Mouse (Mus musculus) intestine, embryonic 14.5 days (tissue): ENCODE results near the gene Adam15. TPM values are rescaled to one million over a fixed set of nuclear protein-coding genes. Genes with fewer than 3 reads are reported as not detected.

ENCODE experiments used
- ATAC-seq: fragments of 200-750 bp; cut with Nextera tagmentation; replicated peaks from 2 replicates; pipeline ENCODE4 v1.8.0; 2017; ENCODE audit warnings: low read depth, moderate number of reproducible peaks, moderate TSS enrichment, moderate library complexity; ENCODE audit not compliant: low FRiP score, low TSS enrichment
- DNase-seq: peaks from one replicate; pipeline ENCODE4 v3.0.0-alpha.2; 2018; ENCODE audit warnings: low spot score
- H3K27ac ChIP-seq: fragments of 300-500 bp; sonication (generic); 2 replicates; pipeline ENCODE4 v1.5.1; 2014; ENCODE audit warnings: low read depth, mild to moderate bottlenecking, control low read depth
- H3K27me3 ChIP-seq: fragments of 300-500 bp; sonication (generic); replicated peaks from 2 replicates; pipeline ENCODE4 v1.6.1; 2014; ENCODE audit warnings: low read length, control low read depth; ENCODE audit not compliant: control insufficient read depth, insufficient read depth
- H3K36me3 ChIP-seq: fragments of 300-500 bp; sonication (generic); 2 replicates; pipeline ENCODE4 v1.6.1; 2014; ENCODE audit warnings: low read length, control low read depth; ENCODE audit not compliant: control insufficient read depth, insufficient read depth
- H3K4me1 ChIP-seq: fragments of 300-500 bp; sonication (generic); replicated peaks from 2 replicates; pipeline ENCODE4 v1.6.1; 2014; ENCODE audit warnings: low read length, control low read depth, mixed read lengths; ENCODE audit not compliant: control insufficient read depth, insufficient read depth
- H3K4me2 ChIP-seq: fragments of 300-500 bp; sonication (generic); 2 replicates; pipeline ENCODE4 v1.6.1; 2014; ENCODE audit warnings: low read length
- H3K4me3 ChIP-seq: fragments of 300-500 bp; sonication (generic); 2 replicates; pipeline ENCODE4 v1.5.1; 2014; ENCODE audit warnings: low read depth, low read length, control low read depth, mixed read lengths
- H3K9ac ChIP-seq: fragments of 300-500 bp; sonication (generic); 2 replicates; pipeline ENCODE4 v1.6.1; 2014; ENCODE audit warnings: mild to moderate bottlenecking, low read length
- H3K9me3 ChIP-seq: fragments of 300-500 bp; sonication (generic); 2 replicates; pipeline ENCODE4 v1.6.1; 2016; ENCODE audit warnings: low read length, control low read depth; ENCODE audit not compliant: control insufficient read depth
- WGBS: fragments of 180-500 bp; shearing (Covaris S2); extraction: QIAGEN DNeasy Blood & Tissue Kit; methylation state at CpG from one replicate; pipeline ENCODE4 v1.1.7; 2014; 5-methylcytosine and 5-hydroxymethylcytosine counted together
- polyA plus RNA-seq: library from polyadenylated mRNA; unstranded; fragments of >200 nt; fragmentation: Nextera tagmentation; extraction: Ambion mirVana; gene quantifications from 2 replicates; pipeline ENCODE4 v1.2.1, GENCODE M21; 2014

Adam15 gene
- polyA plus RNA-seq, 1 experiment from 2014 or later = 31.0 TPM

- WGBS = 91% methylated on average over 31 of the region's 31 CpGs
- ATAC-seq = no peak
Observed at GRCm38 (mm10) chr3:89379388-89380131, 29.8 kb upstream of the Adam15 start.

GRCm38 (mm10) chr3:89378394-89379067 lies 28.7 kb upstream of the Adam15 start:
- peaks cover 7% of the 10 kb centered on the region for H3K36me3 ChIP-seq
- peak overlapping the region; percentile 55 for H3K9ac ChIP-seq
- peak; percentile 89 for ATAC-seq
- peak; percentile 93 for DNase-seq
- H3K9me3 ChIP-seq = no peaks in the 10 kb centered on the region
- WGBS = under 1% methylated on average over 25 of the region's 29 CpGs
- no peaks in the 10 kb centered on the region for H3K27me3 ChIP-seq
- 0 out of 2 replicates have a peak overlapping the region, but pooled peaks have one; percentile 8 for H3K27ac ChIP-seq
- H3K4me3 ChIP-seq = peak overlapping the region; percentile 53
- H3K4me2 ChIP-seq = peak overlapping the region; percentile 62
- peaks cover 11% of the 10 kb centered on the region for H3K4me1 ChIP-seq

More at GRCm38 (mm10) chr3:89379388-89380131, 29.8 kb upstream of the Adam15 start:
- no peak overlapping the region; the same call in 1 of the 2 replicates for H3K4me2 ChIP-seq
- no peak overlapping the region for H3K4me3 ChIP-seq
- H3K27ac ChIP-seq = no peak overlapping the region
- no peaks in the 10 kb centered on the region for H3K27me3 ChIP-seq
- H3K36me3 ChIP-seq = peaks cover 7% of the 10 kb centered on the region
- no peak for DNase-seq
- H3K9ac ChIP-seq = no peak overlapping the region
- peaks cover 11% of the 10 kb centered on the region for H3K4me1 ChIP-seq
- no peaks in the 10 kb centered on the region for H3K9me3 ChIP-seq

- Histone ChIP-seq H3K27ac (no peak overlapping the region), H3K36me3 (peaks cover 7% of the 10 kb centered on the region), H3K27me3 (no peaks in the 10 kb centered on the region), H3K4me1 (peaks cover 11% of the 10 kb centered on the region), H3K4me3 (peak overlapping the region; percentile 53; the same call in 1 of the 2 replicates), H3K9me3 (no peaks in the 10 kb centered on the region), H3K9ac (no peak overlapping the region), H3K4me2 (peak overlapping the region; percentile 62)
- ATAC-seq = 0 out of 2 replicates have a peak, but pooled peaks have one; percentile 6
- WGBS = 83% methylated on average over 4 of the region's 4 CpGs
- no peak for DNase-seq
Observed at GRCm38 (mm10) chr3:89377831-89378230, 28.0 kb upstream of the Adam15 start.

- H3K27me3 ChIP-seq = no peaks in the 10 kb centered on the region
- H3K27ac ChIP-seq = no peak overlapping the region
- no peak overlapping the region for H3K4me3 ChIP-seq
- ATAC-seq = no peak
- H3K9ac ChIP-seq = no peak overlapping the region
- DNase-seq = no peak
- H3K4me1 ChIP-seq = peaks cover 5% of the 10 kb centered on the region; the same call in 1 of the 2 replicates
- no peaks in the 10 kb centered on the region for H3K9me3 ChIP-seq
- no peak overlapping the region for H3K4me2 ChIP-seq
- WGBS = 48% methylated on average over 5 of the region's 5 CpGs
- H3K36me3 ChIP-seq = no peaks in the 10 kb centered on the region
Observed at GRCm38 (mm10) chr3:89373581-89374231, 23.9 kb upstream of the Adam15 start.

- no peak overlapping the region for H3K4me3 ChIP-seq
- no peaks in the 10 kb centered on the region for H3K36me3 ChIP-seq
- no peaks in the 10 kb centered on the region for H3K27me3 ChIP-seq
- no peak overlapping the region for H3K9ac ChIP-seq
- no peak for DNase-seq
- no peak overlapping the region for H3K4me2 ChIP-seq
- no peaks in the 10 kb centered on the region for H3K9me3 ChIP-seq
- H3K4me1 ChIP-seq = peaks cover 5% of the 10 kb centered on the region; the same call in 1 of the 2 replicates
- H3K27ac ChIP-seq = no peak overlapping the region
- 37% methylated on average over 11 of the region's 11 CpGs for WGBS
- no peak for ATAC-seq
Observed at GRCm38 (mm10) chr3:89367338-89367737, 17.5 kb upstream of the Adam15 start.

GRCm38 (mm10) chr3:89365486-89366414 lies 16.0 kb upstream of the Adam15 start:
- H3K36me3 ChIP-seq = no peaks in the 10 kb centered on the region
- no peaks in the 10 kb centered on the region for H3K9me3 ChIP-seq
- no peaks in the 10 kb centered on the region for H3K27me3 ChIP-seq
- peak overlapping the region; percentile 9; the same call in 1 of the 2 replicates for H3K4me2 ChIP-seq
- 0 out of 2 replicates have a peak, but pooled peaks have one; percentile 32 for ATAC-seq
- H3K27ac ChIP-seq = no peak overlapping the region
- 64% methylated on average over 20 of the region's 20 CpGs for WGBS
- no peak overlapping the region for H3K9ac ChIP-seq
- H3K4me3 ChIP-seq = no peak overlapping the region
- H3K4me1 ChIP-seq = peaks cover 5% of the 10 kb centered on the region; the same call in 1 of the 2 replicates
- DNase-seq = no peak

GRCm38 (mm10) chr3:89365153-89365485 lies 15.3 kb upstream of the Adam15 start, which contains the start of gene Dcst1:
Gene Dcst1 (minus strand): TSS chr3:89365253.
- Histone ChIP-seq H3K4me3 (no peak within 1 kb of the TSS), H3K36me3 (no peaks in the 10 kb centered on the region), H3K4me2 (peak within 1 kb of the TSS; percentile 9; the same call in 1 of the 2 replicates), H3K27me3 (no peaks in the 10 kb centered on the region), H3K27ac (no peak within 1 kb of the TSS), H3K9me3 (no peaks in the 10 kb centered on the region), H3K9ac (no peak within 1 kb of the TSS), H3K4me1 (peaks cover 5% of the 10 kb centered on the region; the same call in 1 of the 2 replicates)
- ATAC-seq (no peak), DNase-seq (no peak)
- WGBS = 84% methylated on average over 11 of the region's 11 CpGs
